In the genomic region with DNA sequence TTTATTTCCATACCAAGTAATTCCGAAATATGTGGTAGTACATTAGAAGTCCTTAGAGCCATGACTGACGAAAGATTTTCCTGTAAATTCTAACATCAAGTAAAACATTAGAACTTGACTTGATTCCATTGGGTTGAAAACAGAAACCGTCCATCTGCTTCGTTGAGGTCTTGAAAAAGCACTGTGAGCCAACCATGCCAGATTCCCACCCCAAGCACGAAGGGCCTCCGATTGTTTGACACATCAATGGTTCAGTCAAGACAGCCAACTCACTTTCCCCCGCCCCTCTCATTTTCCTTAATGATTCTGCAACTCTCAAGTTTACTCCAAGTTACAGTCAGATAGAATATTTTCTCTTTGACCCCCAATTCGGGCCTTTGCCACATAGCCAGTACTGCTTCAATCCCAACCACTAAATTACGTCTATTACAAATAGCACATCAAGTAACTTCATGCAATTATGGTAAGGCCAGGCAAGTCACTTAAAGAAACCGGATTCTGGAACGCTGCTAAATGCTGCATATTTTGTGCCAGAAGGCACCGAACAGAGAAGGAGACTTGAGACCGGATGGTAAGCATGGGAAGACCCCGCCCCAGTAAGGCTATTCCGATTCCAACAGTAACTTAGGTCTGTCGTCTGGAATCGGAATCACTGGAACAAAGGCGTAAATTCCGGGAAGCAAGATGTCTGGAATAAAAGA, we compare ENCODE assay signal across 9 mouse cellular contexts. TPM values are rescaled to one million over a fixed set of nuclear protein-coding genes. Genes with fewer than 3 reads are reported as not detected.
DNase-seq lines count a peak whose midpoint lies in the region; ATAC-seq and TF ChIP-seq lines count a peak whose summit lies in the region.
"Had no signal": no experiment of that assay in that cellular context is flagged by ENCODE, and none has a peak within 500 bp of the region (broad histone marks: within the 10 kb centered on the region; RNA-seq: fewer than 3 reads in every experiment).

No protein-coding gene starts in this region.

- H3K4me3 ChIP-seq in heart, postnatal 0 days (ENCODE audit: low read depth, low read length), result peak overlapping the region; percentile 70

- TF ChIP-seq CTCF in heart, postnatal 0 days (IDR thresholded peaks at IDR 0.05; ENCODE audit: low read depth), result no peak

- H3K36me3 ChIP-seq in heart, postnatal 0 days (replicated peaks; ENCODE audit: control insufficient read depth, insufficient read depth, low read length), result no peaks in the 10 kb centered on the region

- H3K4me2 ChIP-seq in heart, postnatal 0 days (ENCODE audit: low read depth, low read length), result peak overlapping the region; percentile 71

- peak; percentile 32 for DNase-seq in adrenal gland, postnatal 14 days
- DNase-seq in adrenal gland, postnatal 25 days, result no peak
- DNase-seq in 416B (ENCODE audit: low read depth) (peak; percentile 56), liver (peak; percentile 65)
- peak; percentile 55 to 56 for DNase-seq in cerebellum, postnatal 10 days
- DNase-seq in heart, postnatal 0 days (ENCODE audit: low spot score), result no peak
- peak; percentile 52 for DNase-seq in naive thymus-derived CD4-positive, alpha-beta T cell, adult 2 months (ENCODE audit: low read depth)

- peak overlapping the region; percentile 98 for H3K27ac ChIP-seq in heart, postnatal 0 days (ENCODE audit: low read depth)

- 1% methylated on average over 19 of the region's 19 CpGs for WGBS in heart, postnatal 0 days

- H3K9ac ChIP-seq in heart, postnatal 0 days (replicated peaks; ENCODE audit: low read depth, low read length), result peak overlapping the region; percentile 84

- H3K9me3 ChIP-seq in heart, postnatal 0 days (replicated peaks; ENCODE audit: control insufficient read depth, low read length), result no peaks in the 10 kb centered on the region

- no peak for TF ChIP-seq EP300 in heart, postnatal 0 days (IDR thresholded peaks at IDR 0.05; ENCODE audit: low read depth)

- H3K4me1 ChIP-seq in heart, postnatal 0 days (ENCODE audit: control insufficient read depth, insufficient read depth), result peaks cover 19% of the 10 kb centered on the region

- ATAC-seq in heart, postnatal 0 days (ENCODE audit: insufficient read depth, low read depth), result no peak
- ATAC-seq in monocyte, adult 5-6 weeks (replicated peaks; ENCODE audit: insufficient number of reproducible peaks, low FRiP score, low TSS enrichment, poor library complexity, severe bottlenecking), result no peak

- H3K27me3 ChIP-seq in heart, postnatal 0 days (ENCODE audit: control insufficient read depth, insufficient read depth, low read length), result no peaks in the 10 kb centered on the region
- H3K27me3 ChIP-seq: Patski had no signal

RNA-seq across cellular contexts. Expression of a gene that starts 1.1 kb away (rescaled TPM):
- 157 TPM in 2 replicates for total RNA-seq in adrenal gland, postnatal 14 days (2021)
- 200 and 227 TPM in 2 replicates for total RNA-seq in adrenal gland, postnatal 25 days (2021)
- 91.4 and 113 TPM in 2 replicates for total RNA-seq in heart, postnatal 0 days (2014; rRNA removed; ENCODE audit: low replicate concordance)
- 54.9 and 56.2 TPM in 2 replicates for polyA plus RNA-seq in heart, postnatal 0 days (2015; fragmentation: Nextera tagmentation; extraction: Ambion mirVana)
- 146 to 170 TPM (median 169 TPM) in 3 replicates for total RNA-seq in monocyte, adult 5-6 weeks (2017)

RNA-seq across cellular contexts. Expression of a gene that starts 56.2 kb away (rescaled TPM):
- total RNA-seq in adrenal gland, postnatal 14 days (2021), result 12.3 and 18.5 TPM in 2 replicates
- total RNA-seq in adrenal gland, postnatal 25 days (2021), result 27.4 and 31.2 TPM in 2 replicates
- total RNA-seq in heart, postnatal 0 days (2014; rRNA removed; ENCODE audit: low replicate concordance), result 4.3 and 8.3 TPM in 2 replicates
- polyA plus RNA-seq in heart, postnatal 0 days (2015; fragmentation: Nextera tagmentation; extraction: Ambion mirVana), result 2.4 and 2.9 TPM in 2 replicates
- total RNA-seq in monocyte, adult 5-6 weeks (2017), result 2.4 to 7.8 TPM (median 4.4 TPM) in 3 replicates

Comparison
In these comparisons a context has a peak if more than half of its experiments do, and no peak if none do; other contexts are left out.
1. DNase-seq: peak in adrenal gland, postnatal 14 days (single experiment), 416B (single experiment), cerebellum, postnatal 10 days (2 of 2), liver (single experiment) and naive thymus-derived CD4-positive, alpha-beta T cell, adult 2 months (single experiment); none in adrenal gland, postnatal 25 days (single experiment) and heart, postnatal 0 days (single experiment).